Mouse (Mus musculus) stomach, embryonic 15.5 days (tissue): Measurements from ENCODE around the gene Vps37c. TPM values are rescaled to one million over a fixed set of nuclear protein-coding genes. Genes with fewer than 3 reads are reported as not detected.

ENCODE experiments used
- ATAC-seq: fragments of 200-750 bp; cut with Nextera tagmentation; 2 replicates; pipeline ENCODE4 v1.8.0; 2017; ENCODE audit warnings: low read depth, moderate number of reproducible peaks, moderate TSS enrichment; ENCODE audit not compliant: insufficient read depth, low FRiP score
- H3K27ac ChIP-seq: fragments of 300-500 bp; sonication (generic); 2 replicates; pipeline ENCODE4 v1.5.1; 2015; ENCODE audit warnings: mild to moderate bottlenecking, inconsistent platforms
- H3K27me3 ChIP-seq: fragments of 300-500 bp; sonication (generic); replicated peaks from 2 replicates; pipeline ENCODE4 v1.6.1; 2015; ENCODE audit warnings: inconsistent platforms
- H3K36me3 ChIP-seq: fragments of 300-500 bp; sonication (generic); 2 replicates; pipeline ENCODE4 v1.6.1; 2015; ENCODE audit warnings: inconsistent platforms
- H3K4me1 ChIP-seq: fragments of 300-500 bp; sonication (generic); 2 replicates; pipeline ENCODE4 v1.6.1; 2015; ENCODE audit warnings: inconsistent platforms
- H3K4me2 ChIP-seq: fragments of 300-500 bp; sonication (generic); 2 replicates; pipeline ENCODE4 v1.6.1; 2015; ENCODE audit warnings: mild to moderate bottlenecking, inconsistent platforms
- H3K4me3 ChIP-seq: fragments of 300-500 bp; sonication (generic); replicated peaks from 2 replicates; pipeline ENCODE4 v1.5.1; 2015; ENCODE audit warnings: inconsistent platforms
- H3K9ac ChIP-seq: fragments of 300-500 bp; sonication (generic); 2 replicates; pipeline ENCODE4 v1.6.1; 2015; ENCODE audit warnings: inconsistent platforms
- H3K9me3 ChIP-seq: fragments of 300-500 bp; sonication (generic); 2 replicates; pipeline ENCODE4 v1.6.1; 2016; ENCODE audit warnings: inconsistent platforms
- WGBS: fragments of 180-500 bp; shearing (Covaris S2); methylation state at CpG from one replicate; pipeline ENCODE4 v1.1.7; 2015; 5-methylcytosine and 5-hydroxymethylcytosine counted together
- polyA plus RNA-seq: library from polyadenylated mRNA; unstranded; fragments of >200 nt; fragmentation: Nextera tagmentation; extraction: Ambion mirVana; gene quantifications from 2 replicates; pipeline ENCODE4 v1.2.1, GENCODE M21; 2015

Vps37c gene
- polyA plus RNA-seq = 34.0 and 40.2 TPM in 2 replicates

DNA sequence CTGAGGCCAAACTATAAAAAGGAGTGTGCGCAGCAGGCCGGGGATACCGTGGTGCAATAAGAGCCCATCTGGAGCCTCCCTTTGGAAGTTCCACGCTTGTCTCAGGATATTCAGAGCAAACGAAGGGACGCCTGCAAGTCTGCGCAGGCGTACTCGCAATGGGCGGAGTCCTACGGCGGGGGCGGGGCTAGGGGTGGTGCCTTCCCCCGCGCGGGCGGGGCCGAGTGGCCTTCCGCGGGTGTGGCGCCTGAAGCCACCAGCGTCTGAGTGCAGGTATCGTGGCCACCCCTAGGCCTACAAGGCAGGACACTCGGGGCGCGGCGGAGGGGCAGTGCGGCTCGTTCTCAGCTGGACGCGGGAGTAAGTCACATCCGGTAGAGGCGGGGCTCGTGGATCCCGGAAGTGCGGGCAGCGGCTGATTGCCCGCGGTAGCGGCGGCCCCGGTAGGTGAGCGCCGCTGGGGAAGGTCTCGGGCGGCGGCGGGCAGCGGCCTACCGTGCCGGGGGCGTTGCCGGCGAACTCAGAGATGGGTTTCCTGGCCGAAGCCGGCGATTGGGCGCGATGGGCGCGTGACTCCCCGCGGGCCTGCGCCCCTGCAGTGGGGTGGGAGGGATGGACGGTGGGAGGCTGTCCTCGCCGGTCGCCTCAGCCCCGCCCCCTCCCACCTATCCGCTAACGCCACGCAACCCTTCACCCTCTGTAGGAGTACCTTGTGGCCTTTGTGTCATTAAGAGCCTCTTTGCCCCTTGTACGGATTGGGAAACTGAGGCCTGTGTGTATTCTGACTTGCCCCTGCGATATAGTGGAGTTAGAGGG, at the start of gene Vps37c:
Gene Vps37c, plus strand, starts transcription at position 199 of the 816 bp plus-strand sequence.
- H3K9me3 ChIP-seq = no peaks in the 10 kb centered on the region
- H3K9ac ChIP-seq = peak within 1 kb of the TSS; percentile 73
- under 1% methylated on average over 74 of the region's 74 CpGs for WGBS
- H3K36me3 ChIP-seq = no peaks in the 10 kb centered on the region
- no peaks in the 10 kb centered on the region for H3K27me3 ChIP-seq
- H3K4me3 ChIP-seq = peak within 1 kb of the TSS; percentile 83
- ATAC-seq = peak; percentile 85
- peak within 1 kb of the TSS; percentile 70 for H3K4me2 ChIP-seq
- H3K4me1 ChIP-seq = peaks cover 32% of the 10 kb centered on the region
- peak within 1 kb of the TSS; percentile 96 for H3K27ac ChIP-seq

DNA sequence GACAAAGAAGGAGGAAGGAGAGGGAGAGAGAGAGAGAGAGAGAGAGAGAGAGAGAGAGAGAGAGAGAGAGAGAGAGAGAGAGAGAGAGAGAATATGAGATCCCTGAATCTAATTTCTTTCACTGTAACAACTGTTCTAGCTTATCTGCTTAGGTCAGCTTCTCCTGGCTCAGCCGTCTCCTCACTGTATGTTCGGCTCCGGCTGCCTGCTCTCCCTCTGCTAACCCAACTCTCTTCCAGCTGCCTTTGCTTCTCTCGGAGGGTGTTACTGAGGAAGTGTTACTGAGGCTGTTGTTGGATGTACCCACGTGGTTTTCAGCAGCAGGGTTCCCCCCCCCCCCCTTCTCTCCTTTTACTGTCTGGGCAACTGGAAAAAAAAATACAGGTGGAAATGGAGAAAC, 48.5 kb upstream of the Vps37c start:
- Histone ChIP-seq H3K9ac (no peak overlapping the region), H3K27ac (no peak overlapping the region), H3K27me3 (no peaks in the 10 kb centered on the region), H3K36me3 (no peaks in the 10 kb centered on the region), H3K4me1 (peaks cover 2% of the 10 kb centered on the region), H3K4me3 (no peak overlapping the region), H3K4me2 (peak overlapping the region; percentile 25; the same call in 1 of the 2 replicates), H3K9me3 (no peaks in the 10 kb centered on the region)
- 8% methylated on average over 5 of the region's 5 CpGs for WGBS
- no peak for ATAC-seq

DNA sequence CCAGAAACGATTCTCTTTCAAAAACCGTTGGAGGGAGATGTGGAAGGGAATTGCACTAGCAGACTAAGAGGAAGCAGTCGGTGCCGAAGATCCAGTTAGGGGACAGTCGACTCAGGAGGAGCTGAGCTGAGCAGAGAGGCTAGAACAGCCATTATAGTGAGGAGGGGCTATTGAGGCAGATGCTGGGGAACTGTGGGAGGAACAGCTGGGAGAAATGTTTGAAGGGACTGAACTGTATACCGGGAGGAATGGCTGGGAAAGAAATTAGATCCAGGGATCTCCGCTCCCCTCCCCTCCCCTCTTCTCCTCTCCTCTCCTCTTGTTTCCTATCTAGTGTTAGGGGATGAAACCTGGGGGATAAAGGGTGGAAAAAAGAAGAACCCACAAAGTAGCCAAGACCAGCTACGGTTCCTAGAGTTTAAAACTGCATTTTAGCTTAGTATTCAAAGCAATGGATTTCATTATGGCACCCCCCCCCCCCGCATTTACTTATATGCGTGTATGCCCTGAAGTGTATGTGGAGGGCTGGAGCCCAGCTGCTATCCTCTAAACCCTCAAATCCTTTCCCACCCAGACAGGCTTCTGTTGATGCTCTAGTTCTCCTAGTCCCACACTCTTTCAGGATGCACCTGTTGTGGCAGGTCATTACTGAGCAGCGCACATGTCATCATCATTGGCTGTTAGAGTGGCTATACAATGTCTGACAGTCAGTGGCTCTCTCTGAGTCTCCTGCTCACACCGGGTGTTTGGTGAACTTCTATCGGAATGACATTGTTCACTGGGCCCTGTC, 47.8 kb upstream of the Vps37c start:
- Histone ChIP-seq H3K4me2 (peak overlapping the region; percentile 25; the same call in 1 of the 2 replicates), H3K9ac (no peak overlapping the region)

DNA sequence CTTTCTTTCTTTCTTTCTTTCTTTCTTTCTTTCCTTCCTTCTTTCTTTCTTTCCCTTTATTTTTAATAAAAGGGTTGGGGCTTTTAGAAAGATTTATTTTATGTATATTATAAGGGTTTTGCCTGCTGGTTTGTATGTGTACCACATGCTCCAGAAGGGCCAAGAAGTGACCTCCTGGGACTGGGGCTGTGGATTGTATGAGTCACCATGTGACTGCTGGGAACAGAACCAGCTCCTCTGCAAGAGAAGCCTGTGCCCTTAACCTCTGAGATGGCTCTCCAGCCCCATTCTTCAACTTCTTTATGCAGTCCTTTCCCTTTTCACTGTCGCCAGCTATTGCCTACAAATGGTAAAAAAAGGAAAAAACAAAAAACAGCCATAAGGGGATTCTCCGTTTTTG, 42.9 kb upstream of the Vps37c start:
- H3K27ac ChIP-seq = no peak overlapping the region

More for the DNA sequence above, 47.8 kb upstream of the Vps37c start:
- no peaks in the 10 kb centered on the region for H3K27me3 ChIP-seq
- H3K4me3 ChIP-seq = no peak overlapping the region
- no peaks in the 10 kb centered on the region for H3K4me1 ChIP-seq
- H3K9me3 ChIP-seq = no peaks in the 10 kb centered on the region
- H3K27ac ChIP-seq = no peak overlapping the region
- no peak for ATAC-seq
- no peaks in the 10 kb centered on the region for H3K36me3 ChIP-seq
- WGBS = 44% methylated on average over 13 of the region's 13 CpGs

DNA sequence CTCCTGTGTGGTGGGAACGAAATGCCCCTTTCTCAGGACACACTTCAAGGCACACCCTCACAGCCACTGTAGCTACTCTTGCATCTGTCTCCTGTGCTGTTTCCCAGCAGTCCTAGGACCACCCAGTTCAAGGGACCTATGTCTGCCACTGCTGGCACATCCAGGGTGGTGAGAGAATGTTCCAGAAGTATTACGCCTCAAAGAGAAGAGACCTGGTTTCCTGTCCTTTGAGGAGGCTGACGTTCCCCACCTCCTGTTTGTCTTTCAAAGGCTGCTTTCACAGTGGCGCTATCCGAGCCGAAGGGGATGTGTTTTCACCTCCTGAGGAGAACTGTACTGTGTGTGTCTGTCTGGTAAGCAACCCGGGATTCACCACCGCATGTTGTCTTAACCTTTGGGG, 40.4 kb upstream of the Vps37c start:
- Histone ChIP-seq H3K9ac (no peak overlapping the region), H3K4me1 (no peaks in the 10 kb centered on the region), H3K4me2 (no peak overlapping the region), H3K4me3 (no peak overlapping the region), H3K36me3 (no peaks in the 10 kb centered on the region), H3K27ac (no peak overlapping the region), H3K27me3 (no peaks in the 10 kb centered on the region), H3K9me3 (no peaks in the 10 kb centered on the region)
- 77% methylated on average over 8 of the region's 8 CpGs for WGBS
- ATAC-seq = no peak

More for the DNA sequence above, 42.9 kb upstream of the Vps37c start:
- ATAC-seq = no peak
- Histone ChIP-seq H3K36me3 (no peaks in the 10 kb centered on the region), H3K4me1 (no peaks in the 10 kb centered on the region), H3K9ac (no peak overlapping the region), H3K27me3 (no peaks in the 10 kb centered on the region), H3K4me3 (no peak overlapping the region), H3K4me2 (no peak overlapping the region), H3K9me3 (no peaks in the 10 kb centered on the region)
- 86% methylated on average over 2 of the region's 2 CpGs for WGBS

DNA sequence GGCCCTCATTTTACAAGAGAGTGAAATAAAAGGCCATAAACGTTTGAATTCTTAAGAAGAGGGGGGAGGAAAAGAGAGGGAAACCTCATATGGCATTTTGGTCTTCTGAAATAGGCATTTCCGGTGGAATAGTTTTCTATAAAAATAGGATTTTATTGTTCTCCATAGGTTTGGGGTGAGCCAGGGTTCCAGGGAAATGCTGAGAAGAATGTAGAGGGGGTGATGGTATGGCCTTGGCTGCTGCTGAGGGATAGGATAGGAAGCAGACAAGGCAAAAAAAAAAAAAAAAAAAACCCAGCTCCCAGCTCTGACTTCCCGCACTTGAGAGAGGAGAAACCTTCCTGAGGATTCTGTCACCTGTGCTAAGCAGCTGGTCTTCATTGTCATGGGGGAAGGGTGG, 32.5 kb upstream of the Vps37c start:
- H3K27ac ChIP-seq = no peak overlapping the region
- no peak overlapping the region for H3K4me2 ChIP-seq
- no peak for ATAC-seq
- no peaks in the 10 kb centered on the region for H3K36me3 ChIP-seq
- no peaks in the 10 kb centered on the region for H3K27me3 ChIP-seq
- H3K9me3 ChIP-seq = no peaks in the 10 kb centered on the region
- no peak overlapping the region for H3K4me3 ChIP-seq
- no peak overlapping the region for H3K9ac ChIP-seq
- 65% methylated on average over 3 of the region's 3 CpGs for WGBS
- 0 out of 2 replicates have a peak, but pooled peaks cover 3% of the 10 kb centered on the region for H3K4me1 ChIP-seq

DNA sequence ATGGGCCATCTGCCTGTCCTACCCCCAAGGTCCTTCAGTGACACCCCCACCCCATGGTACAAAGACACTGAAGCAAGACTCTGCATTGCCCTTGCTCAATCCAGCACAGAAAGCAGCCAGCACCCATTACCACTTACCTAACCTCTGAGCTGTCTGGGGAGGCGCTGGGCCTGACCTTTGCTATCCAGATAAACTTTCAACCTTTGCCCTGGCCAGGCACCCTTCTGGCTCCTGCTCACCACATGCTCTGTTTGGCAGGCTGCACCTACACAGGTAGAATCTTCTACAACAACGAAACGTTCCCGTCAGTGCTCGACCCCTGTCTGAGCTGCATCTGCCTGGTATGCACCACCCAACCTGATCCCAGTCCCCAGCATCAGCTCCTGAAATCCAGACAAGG, 30.8 kb upstream of the Vps37c start:
- 61% methylated on average over 5 of the region's 5 CpGs for WGBS
- peak; percentile 27; the same call in 1 of the 2 replicates for ATAC-seq
- no peak overlapping the region for H3K27ac ChIP-seq

DNA sequence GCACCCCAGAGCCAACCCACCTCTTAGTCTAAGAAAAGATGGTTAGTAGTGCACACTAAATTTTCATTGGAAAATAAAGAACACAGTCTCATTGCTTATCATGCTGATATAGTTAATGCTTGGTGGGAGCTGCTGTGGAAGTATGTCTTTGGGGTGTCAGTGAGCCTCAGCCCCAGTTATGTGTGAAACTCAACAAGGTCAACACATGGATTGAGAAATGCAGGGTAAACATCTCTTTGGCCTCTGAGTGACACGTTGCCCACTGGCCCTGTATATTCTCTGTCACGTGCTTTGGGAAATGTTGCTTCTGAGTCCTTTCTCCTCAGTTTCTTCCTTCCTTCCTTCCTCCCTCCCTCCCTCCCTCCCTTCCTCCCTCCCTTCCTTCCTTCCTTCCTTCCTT, 30.1 kb upstream of the Vps37c start:
- H3K36me3 ChIP-seq = no peaks in the 10 kb centered on the region
- H3K27me3 ChIP-seq = no peaks in the 10 kb centered on the region
- H3K4me1 ChIP-seq = 0 out of 2 replicates have a peak, but pooled peaks cover 3% of the 10 kb centered on the region
- no peak overlapping the region for H3K4me2 ChIP-seq
- H3K9ac ChIP-seq = no peak overlapping the region
- no peak overlapping the region for H3K4me3 ChIP-seq
- WGBS = 58% methylated on average over 2 of the region's 2 CpGs
- no peak for ATAC-seq
- no peak overlapping the region for H3K27ac ChIP-seq
- no peaks in the 10 kb centered on the region for H3K9me3 ChIP-seq

More for the DNA sequence above, 30.8 kb upstream of the Vps37c start:
- no peak overlapping the region for H3K4me3 ChIP-seq
- H3K9me3 ChIP-seq = no peaks in the 10 kb centered on the region
- H3K4me2 ChIP-seq = no peak overlapping the region
- H3K9ac ChIP-seq = no peak overlapping the region
- 0 out of 2 replicates have a peak, but pooled peaks cover 3% of the 10 kb centered on the region for H3K4me1 ChIP-seq
- no peaks in the 10 kb centered on the region for H3K27me3 ChIP-seq
- H3K36me3 ChIP-seq = no peaks in the 10 kb centered on the region

DNA sequence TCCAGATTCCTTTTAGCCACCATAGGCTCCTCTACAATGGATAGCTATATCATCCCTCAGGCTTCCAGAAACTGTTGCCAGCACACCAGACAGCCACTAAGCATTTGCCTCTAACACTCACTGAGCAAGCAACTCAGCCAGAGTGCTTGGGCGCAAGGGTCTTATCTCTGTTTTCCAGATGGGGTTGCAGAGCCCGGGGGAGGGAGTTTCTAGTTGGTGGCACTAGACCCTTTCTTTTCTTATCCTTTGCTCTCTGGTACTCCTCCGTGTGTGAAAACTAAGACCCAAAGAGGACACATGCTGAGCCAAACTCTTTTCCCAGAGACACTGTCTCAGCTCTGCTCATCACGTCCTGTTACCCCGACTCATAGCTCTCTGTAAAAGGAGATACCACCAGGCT, 27.2 kb upstream of the Vps37c start:
- H3K27ac ChIP-seq = no peak overlapping the region
- H3K4me2 ChIP-seq = no peak overlapping the region
- H3K36me3 ChIP-seq = no peaks in the 10 kb centered on the region
- H3K9ac ChIP-seq = no peak overlapping the region
- 0 out of 2 replicates have a peak, but pooled peaks cover 3% of the 10 kb centered on the region for H3K4me1 ChIP-seq
- no peaks in the 10 kb centered on the region for H3K9me3 ChIP-seq
- ATAC-seq = peak; percentile 85; the same call in 1 of the 2 replicates
- H3K27me3 ChIP-seq = no peaks in the 10 kb centered on the region
- 71% methylated on average over 5 of the region's 5 CpGs for WGBS
- no peak overlapping the region for H3K4me3 ChIP-seq

DNA sequence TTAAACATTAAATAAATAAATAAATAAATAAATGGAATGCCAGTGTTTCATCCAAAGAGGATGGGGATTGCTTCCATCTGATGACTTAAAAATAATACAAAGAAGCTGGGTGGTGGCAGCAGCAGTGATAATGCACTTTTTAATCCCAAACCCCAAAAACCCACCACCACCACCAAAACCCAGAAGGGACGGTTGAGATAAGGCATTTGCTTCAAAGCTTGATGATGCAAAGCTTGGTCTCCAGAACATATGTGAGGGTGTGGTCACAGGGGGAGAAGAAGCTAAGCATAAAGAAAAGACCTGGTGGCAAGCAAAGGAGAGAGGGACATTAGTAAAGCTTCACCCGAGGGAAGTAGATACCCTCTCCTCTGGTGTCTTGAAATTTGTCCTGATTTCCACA, 26.6 kb upstream of the Vps37c start:
- H3K9ac ChIP-seq = no peak overlapping the region
- no peak overlapping the region for H3K4me2 ChIP-seq
- no peak overlapping the region for H3K27ac ChIP-seq
- H3K9me3 ChIP-seq = no peaks in the 10 kb centered on the region
- no peaks in the 10 kb centered on the region for H3K27me3 ChIP-seq
- no peaks in the 10 kb centered on the region for H3K4me1 ChIP-seq
- H3K36me3 ChIP-seq = no peaks in the 10 kb centered on the region
- no peak overlapping the region for H3K4me3 ChIP-seq
- no peak for ATAC-seq
- WGBS = 78% methylated on average over 2 of the region's 2 CpGs

DNA sequence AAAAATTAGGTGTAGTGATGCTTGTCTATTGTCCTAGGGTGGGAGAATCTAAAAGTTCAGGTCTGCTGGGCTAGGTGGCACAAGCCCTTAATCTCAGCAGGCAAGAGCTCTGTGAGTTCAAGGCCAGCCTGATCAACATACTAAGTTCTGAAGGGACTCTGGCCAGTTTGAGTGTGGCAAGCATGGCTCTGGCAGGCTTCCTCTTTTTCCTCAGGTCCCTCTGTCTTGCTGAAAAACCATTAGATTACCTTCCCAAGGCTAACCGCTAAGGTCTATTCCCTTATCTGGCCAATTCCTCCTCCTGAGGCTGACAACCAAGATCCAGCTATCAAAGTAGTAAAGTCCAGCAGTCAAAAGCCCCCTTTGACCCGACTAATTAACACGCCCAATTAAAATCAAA, 25.9 kb upstream of the Vps37c start:
- ATAC-seq = no peak
- no peaks in the 10 kb centered on the region for H3K36me3 ChIP-seq
- no peaks in the 10 kb centered on the region for H3K4me1 ChIP-seq
- H3K9ac ChIP-seq = no peak overlapping the region
- no peak overlapping the region for H3K27ac ChIP-seq
- no peak overlapping the region for H3K4me3 ChIP-seq
- no peak overlapping the region for H3K4me2 ChIP-seq
- 60% methylated on average over 3 of the region's 3 CpGs for WGBS
- H3K27me3 ChIP-seq = no peaks in the 10 kb centered on the region
- no peaks in the 10 kb centered on the region for H3K9me3 ChIP-seq

DNA sequence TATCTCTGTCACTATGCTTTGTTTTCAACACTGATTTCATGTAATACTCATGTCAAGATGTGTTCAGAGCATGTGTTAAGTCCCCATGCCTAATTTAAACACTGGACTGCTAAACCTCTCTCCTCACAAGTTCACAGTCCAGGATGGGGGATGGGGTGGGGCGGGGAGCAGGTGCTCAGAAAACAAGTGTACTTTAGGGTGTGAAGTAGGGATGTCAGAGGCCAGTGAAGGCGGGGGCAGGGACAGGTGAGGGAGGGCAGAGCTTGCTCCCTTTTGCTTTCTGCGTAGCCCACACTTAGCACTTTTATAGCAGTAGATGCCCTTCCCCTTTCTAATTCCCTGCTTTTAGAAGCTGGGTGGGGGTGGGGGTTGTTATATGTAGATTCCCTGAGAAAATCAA, 23.4 kb upstream of the Vps37c start:
- no peak for ATAC-seq
- Histone ChIP-seq H3K4me2 (no peak overlapping the region), H3K36me3 (no peaks in the 10 kb centered on the region), H3K4me1 (no peaks in the 10 kb centered on the region), H3K9me3 (no peaks in the 10 kb centered on the region), H3K9ac (no peak overlapping the region), H3K27ac (no peak overlapping the region), H3K4me3 (no peak overlapping the region), H3K27me3 (no peaks in the 10 kb centered on the region)
- WGBS = 61% methylated on average over 3 of the region's 3 CpGs
